Mouse (Mus musculus) brain, embryonic 14.5 days (tissue): ENCODE measurements around the gene Acbd5.

Experiments used
- CTCF ChIP-seq: fragments of 200-500 bp; IDR thresholded peaks from 2 replicates; pipeline ENCODE4 v1.5.1; 2012; ENCODE audit warnings: inconsistent platforms, mild to moderate bottlenecking, moderate library complexity, borderline replicate concordance; ENCODE audit not compliant: insufficient read depth, insufficient read length; ENCODE audit errors: extremely low read depth
- POLR2A ChIP-seq: fragments of 200-500 bp; IDR thresholded peaks from 2 replicates; pipeline ENCODE4 v1.6.1; 2012; ENCODE audit warnings: mild to moderate bottlenecking, inconsistent platforms, borderline replicate concordance; ENCODE audit not compliant: poor library complexity, insufficient read depth, insufficient read length, severe bottlenecking; ENCODE audit errors: extremely low read depth

- TF ChIP-seq CTCF (no peak), POLR2A (no peak)
These were observed 15.4 kb upstream of the Acbd5 start for GRCm38 (mm10) chr2:23052523-23052922.
